Mouse (Mus musculus) CD4-positive, CD25-positive, alpha-beta regulatory T cell, adult 4 months (primary cell): ENCODE data around the gene Rps6ka5. TPM values are rescaled to one million over a fixed set of nuclear protein-coding genes. Genes with fewer than 3 reads are reported as not detected.

ENCODE experiments used
- ATAC-seq: one replicate; pipeline ENCODE4 v1.8.0; 2017
- polyA plus RNA-seq, 2 experiments: library from polyadenylated mRNA; unstranded; fragments of 100-300 nt; shearing (Covaris generic); gene quantifications; one replicate each; pipeline ENCODE4 v1.2.1; 2017

The Rps6ka5 gene
- polyA plus RNA-seq, 2 experiments from 2014 or later, result 3.2 to 6.2 TPM

DNA sequence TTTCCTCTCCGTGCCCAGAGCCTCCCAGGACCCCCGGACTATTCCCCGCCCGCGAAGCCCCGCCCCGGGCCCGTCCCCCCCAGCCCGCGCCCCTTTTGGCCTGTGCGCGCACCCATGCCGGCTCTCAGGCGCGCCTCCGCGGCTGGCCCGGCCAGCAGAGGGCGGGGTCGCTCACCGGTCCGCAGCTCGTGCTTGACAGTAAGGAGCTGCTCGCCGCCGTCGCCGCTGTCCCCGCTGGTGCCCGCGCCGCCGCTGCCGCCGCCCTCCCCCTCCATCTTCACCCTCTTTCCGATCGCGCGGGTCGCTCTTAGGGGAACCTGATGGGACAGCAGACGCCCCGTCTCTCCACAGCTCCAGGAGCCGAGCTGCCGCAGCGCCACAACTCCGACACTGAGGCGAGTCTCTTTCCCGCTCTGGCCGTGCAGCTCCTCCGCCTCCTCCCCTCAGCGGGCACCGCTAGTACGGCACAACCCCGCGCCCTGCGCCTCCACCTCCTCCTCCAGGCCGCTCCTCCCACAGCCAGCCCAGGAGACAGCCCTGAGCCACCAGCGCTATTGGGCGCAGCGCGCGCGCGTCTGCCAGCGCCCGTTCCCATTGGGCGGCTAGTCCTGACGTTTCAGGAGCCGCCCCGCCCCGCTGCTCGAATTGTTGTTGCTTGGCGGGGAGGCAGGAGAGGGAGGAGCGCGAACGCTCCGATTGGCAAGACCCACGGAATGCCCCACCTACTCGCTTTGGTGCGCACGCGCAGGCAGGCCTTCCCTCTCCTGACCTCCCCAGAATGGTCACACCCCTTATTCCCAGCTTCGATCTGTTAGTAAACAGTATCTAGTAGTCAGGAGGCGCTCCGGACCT lies 2.0 kb downstream of the Rps6ka5 start:
- peak; percentile 93 for ATAC-seq

DNA sequence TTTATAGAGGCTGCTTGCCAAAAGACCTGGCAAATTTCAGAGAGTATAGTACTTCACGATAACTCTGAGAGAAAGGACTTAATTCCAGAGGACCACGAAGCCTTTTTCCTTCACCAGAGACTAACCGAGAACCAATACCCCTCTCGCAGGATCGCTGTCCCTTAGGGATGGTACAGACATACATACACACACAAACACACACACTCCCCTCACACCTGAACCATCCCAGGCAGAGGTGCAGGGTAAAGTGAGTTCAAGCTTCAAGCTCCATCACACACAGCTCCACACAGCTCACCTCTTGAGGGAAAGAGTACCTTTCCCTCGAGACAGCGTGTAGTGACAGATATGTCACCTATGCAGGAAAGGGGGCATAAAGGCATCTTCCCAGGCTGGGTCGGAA lies 2.6 kb downstream of the Rps6ka5 start:
- ATAC-seq, result no peak

DNA sequence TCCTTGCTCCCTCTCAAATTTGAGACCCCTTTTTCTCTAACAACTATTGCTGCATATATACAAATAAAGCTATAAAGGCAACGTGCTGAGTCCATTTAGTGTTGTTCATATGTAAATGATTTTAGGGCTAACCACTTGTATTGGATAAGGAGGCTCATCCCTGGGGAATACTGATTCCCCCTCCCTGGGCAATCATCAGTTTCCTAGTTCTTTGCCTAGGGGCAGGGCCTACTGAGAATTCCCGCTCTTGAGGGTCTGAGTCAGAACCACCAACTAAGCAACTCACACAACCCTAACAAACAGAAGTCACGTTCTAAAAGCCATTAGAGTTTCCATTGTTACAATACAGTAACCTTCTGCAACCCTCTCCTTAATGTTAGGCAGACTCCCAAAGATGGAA lies 6.0 kb downstream of the Rps6ka5 start:
- no peak for ATAC-seq

DNA sequence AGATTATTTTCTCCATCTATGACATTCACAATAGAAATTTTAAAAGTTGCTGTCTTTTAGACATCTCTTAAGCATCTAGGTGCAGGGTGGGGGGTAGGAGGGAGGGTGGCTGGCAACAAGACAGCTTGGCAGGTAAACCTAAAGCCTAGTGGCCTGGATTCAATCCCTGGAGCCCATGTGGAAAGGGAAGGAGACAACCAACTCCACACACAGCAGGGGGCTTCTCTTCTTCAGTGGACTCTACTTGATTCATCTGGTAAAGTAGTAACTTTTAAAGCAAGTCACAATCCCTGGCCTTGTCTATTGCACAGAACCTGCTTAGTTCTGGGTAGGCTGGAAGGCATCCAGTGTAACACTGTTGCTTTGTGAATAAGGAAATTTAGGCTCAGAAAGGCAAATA lies 9.3 kb downstream of the Rps6ka5 start:
- ATAC-seq, result no peak

DNA sequence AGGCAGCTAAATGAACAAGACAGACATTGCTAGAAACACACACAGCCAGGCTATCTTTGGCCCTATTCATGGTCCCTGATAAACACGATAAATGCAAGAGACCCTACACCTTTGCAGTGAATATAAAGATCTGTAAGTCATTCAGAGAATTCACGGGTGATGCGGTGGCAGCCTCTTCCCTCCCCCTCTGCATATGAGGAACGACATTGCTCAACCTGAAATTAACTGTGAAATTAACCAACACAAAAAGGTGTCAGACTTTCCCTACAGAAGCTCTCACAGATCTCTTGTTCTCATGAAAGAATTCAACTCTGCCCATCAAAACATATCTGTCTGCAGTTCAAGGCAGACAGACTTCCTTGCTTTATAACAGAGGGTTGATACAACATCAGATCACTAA lies 9.8 kb downstream of the Rps6ka5 start:
- ATAC-seq, result no peak

DNA sequence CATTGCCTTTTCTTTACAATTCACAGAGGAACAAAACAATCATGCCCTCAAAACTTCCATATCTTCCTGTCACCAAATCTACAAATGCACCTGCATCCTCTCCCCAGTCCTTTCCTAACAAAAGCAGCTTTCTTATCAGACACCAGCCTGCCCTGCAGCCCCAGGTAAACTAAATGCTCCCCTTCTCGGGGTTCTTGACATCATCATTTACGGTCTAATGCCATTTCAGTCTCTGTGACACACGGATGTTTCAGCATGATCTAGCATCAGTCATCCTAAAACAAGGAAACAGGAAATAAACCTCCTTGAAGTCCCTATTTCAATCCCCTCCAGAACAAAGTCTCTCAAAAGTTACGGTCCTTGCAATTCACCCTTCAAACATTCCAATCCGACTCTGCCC lies 15.0 kb downstream of the Rps6ka5 start:
- ATAC-seq, result peak; percentile 60

DNA sequence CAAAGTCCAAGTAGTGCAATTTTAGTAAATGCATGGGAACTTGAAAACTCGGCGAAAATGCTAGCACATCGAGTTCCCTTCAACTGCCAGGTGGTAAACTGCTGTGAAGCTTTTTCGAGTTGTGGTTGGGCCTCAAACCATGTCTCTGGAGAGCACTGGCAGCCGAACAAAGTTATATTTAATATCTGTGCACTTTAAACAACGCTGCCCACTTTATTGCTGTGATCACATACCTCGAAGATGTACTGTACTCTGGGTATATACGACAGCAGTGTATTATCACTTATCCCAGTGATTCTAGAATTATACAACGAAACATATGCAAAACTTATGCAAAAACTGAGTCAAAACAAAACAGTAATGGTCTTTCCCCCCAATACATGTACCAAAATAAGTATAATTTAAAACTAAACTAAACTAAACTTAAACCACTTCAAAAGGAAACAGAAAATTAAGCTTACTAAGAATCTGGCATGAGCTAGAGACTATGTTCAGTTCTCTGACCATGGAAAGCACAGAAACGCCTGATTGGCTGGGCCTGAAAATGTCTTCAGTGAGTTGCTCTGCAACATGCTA lies 15.6 kb downstream of the Rps6ka5 start:
- peak; percentile 56 for ATAC-seq

DNA sequence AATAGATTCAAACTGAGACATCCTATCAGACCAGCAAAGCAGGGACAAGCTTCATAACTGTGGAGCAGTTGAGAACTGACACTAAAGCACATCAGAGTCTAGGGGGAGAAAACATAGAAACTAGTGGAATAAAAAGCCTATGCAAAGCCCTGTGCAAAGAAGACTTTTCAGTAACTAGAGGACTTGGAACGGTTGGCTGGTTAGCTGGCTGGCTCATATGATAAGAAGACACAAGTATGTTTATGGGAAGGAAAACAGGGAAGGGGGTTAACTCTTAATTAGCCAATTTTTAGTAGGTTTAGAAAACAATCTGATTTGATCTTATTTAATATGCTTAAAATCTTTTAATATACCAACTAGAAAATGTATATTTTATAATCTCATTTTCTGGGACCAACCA lies 16.4 kb downstream of the Rps6ka5 start:
- no peak for ATAC-seq

DNA sequence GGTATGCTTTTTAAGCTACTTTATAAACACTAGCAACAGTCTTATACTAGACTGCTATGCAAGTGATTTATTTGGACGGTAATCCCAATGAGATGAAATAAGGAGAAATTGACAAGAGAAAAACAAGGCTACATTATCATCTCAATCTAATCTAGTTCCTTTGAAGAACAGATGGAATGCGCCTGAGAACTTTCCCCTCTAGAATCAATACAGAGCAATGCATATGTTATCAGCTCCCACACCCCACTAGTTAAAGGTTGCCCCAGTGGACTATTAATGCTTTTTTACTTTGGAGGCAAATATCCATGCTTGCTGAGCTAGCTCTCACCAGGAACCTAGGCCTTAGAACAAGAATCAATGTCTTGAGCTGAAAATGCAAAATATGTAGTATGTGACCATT lies 19.5 kb downstream of the Rps6ka5 start:
- ATAC-seq, result no peak

DNA sequence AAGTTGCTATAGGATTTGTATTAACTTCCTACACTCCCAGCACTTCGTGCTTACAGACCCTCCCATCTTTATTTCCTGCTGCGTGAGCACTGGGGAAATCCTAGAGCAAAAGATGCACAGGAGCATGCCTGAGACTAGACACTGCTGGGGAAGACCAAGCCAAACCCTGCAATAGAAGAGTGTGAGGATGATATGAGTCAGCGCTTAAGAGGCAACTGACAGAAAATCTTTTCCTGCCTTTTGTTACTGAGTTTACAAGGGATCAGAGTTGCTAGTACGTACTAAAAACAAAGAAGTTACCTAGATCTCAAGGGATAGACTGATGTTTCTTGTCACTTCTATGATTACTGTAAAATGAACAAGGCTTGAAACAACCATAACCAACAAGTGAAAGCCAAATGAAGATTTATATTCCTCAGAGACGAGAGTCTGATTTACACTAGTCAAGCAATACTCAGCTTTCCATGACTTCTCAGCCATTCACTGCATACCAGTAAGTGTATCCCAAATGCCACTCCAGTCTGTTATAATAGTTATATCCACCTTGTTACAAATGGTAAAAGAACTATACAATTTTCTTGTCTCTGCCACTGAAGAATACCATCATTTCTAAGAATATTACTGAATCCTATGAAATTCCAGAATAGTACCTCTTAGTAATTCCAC lies 21.6 kb downstream of the Rps6ka5 start:
- no peak for ATAC-seq

DNA sequence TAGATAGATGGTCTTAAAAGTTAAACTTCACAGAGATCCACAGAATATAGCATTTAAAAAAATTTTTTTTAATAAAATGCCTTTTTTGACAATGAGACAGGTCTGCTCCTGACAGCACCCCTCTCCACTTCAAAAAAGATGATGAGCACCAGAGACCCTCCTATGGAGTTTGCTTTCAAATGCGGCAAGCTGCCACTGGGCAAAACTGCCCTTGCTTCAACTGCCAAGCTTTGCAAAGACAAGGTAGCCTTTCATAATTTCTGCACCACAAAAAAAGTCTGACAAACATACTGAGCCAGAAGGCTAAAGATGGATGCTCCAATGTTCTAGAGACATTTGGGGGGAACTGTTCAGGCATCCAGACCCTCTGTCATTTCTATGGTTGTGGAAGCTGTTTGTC lies 28.8 kb downstream of the Rps6ka5 start:
- ATAC-seq, result no peak

DNA sequence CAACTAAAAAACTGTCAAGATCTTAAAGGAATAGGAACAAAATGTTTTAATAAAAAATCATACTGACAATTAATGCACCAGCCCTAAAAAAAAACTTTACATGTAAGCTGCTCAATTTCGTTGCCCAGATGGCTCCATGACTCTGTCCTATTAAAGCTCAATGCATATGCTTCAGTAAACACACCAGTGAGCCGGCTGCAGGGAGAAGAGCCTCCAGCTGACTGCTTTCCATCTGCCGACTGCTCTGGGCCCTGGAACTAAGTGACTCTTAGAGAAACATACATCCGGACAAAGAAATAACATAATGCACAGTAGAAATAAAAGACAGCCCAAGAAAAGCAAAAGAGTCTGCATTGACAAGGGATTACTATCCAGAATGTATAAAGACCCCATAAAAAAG lies 30.2 kb downstream of the Rps6ka5 start:
- ATAC-seq, result no peak

DNA sequence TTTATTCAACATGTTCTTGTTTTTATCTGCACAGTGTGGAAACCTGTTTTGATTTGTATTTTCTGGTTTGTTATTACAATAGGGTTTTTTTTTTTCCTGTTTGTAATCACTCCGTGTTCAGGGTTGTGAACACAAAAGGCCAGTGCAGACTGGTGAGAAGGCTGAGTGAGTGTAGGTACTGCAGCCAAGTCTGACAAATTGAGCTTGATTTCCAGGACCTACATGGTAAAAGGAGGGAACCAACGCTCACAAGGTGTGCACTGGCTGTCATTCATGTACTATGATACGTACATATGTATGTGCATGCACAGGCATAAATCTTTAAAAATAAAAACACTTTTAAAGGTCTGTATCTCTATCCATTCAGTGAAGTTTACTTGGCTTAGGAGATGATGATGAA lies 31.5 kb downstream of the Rps6ka5 start:
- ATAC-seq, result no peak

DNA sequence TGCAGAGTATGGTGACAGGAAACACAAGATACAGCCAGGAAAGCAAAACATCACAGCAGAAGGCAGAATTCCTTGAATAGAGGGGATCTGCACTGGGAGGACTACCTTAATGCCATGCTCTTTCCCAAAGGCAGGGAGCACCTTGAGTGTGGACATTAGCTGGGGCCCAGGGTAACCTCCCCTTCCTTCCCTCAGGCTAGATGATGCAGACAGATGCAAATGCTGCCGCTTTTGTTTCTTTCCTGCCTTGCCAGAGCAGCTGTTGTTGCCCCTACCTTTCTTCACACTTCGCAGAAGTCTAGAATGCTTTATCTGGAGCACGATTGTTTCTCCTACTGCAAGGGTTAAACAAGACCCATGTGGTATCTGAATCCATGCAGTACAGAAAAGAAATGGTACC lies 34.6 kb downstream of the Rps6ka5 start:
- ATAC-seq, result no peak

DNA sequence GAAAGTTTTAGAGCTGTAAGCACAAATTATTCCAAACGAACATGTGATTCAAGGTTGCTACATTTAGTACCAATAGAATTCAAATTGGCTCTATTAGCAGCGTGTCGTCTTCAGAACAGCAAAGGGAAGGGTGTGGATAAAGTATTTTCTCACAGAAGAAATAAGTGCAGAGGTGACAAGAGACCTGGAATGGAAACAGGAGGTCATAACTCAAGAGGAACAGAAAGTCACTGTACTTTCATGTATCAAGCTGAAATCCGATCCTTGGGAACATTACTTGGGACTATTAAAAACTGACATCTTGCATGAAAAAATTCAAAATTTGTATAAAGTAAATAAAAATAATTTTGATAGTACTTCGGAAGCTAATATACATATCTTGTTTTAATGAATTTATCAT lies 36.3 kb downstream of the Rps6ka5 start:
- no peak for ATAC-seq

DNA sequence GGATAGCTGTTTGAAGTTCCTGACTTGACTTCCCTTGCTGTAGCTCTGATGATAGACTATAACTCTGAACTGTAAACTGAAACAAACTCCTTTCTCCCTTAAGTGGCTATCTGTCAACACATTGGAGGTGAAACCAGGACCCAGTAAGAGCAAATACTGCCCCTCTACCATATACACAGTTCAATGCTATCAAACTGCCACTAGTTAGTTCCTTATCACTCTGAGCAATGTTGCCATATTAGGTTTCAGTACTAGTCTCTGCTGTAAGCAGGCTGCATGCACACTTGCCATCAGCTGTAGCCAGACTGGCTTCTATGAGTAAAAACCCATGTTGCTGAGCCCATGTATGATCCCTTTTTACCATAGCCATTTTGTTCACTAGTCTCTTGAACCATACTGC lies 38.6 kb downstream of the Rps6ka5 start:
- no peak for ATAC-seq

DNA sequence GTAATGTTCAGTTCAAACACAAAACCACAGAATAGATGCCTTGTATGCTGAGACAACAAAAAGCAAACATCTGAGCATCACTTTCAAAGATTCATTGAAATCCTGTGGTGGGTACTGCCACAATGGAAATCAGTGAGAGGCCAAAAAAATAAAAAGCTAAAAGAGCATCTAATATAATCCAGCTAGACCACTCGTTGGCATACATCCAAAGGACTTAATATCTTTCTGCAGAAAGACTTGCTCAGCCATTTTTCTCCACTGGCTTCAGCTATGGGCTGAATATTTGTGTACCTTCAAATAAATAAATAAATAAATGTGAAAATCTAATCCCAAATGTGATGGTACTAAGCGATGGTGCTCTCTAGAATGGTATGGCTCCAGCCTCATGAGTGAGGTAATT lies 39.8 kb downstream of the Rps6ka5 start:
- no peak for ATAC-seq

DNA sequence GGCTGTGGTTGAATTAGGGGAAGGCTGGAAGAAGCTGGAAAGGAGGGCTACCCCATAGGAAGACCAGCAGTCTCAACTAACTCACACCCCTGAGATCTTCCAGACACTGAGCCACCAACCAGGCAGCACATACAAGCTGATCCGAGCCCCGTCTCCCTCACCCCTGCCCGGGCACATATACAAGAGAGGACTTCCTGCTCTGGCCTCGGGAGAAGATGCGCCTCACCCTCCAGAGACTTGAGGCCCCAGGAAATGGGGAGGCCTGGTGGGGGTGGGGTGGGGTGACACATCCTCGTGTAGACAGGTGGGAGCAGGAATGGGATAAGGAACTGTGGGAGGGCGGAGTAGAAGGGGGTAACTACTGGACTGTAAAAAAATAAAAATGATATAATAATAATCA lies 45.0 kb downstream of the Rps6ka5 start:
- ATAC-seq, result peak; percentile 67

DNA sequence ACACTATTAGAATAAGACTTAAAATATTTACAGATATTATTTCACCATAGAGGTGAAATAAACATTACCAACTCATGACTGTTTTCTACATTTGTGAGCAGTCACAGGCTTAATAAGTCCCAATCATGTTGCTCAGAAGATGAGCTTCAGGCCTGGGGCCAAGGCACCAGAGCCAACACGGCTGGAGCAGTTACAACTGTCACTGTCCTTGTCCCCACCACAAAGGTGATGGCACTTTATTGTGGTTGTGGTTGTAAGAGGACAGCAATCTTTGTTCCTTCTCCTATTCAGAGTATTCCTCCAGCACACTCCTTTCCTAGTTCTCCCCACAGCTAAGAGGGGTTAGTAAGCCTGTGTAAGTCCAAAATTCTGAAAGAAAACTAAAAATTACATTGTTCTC lies 45.5 kb downstream of the Rps6ka5 start:
- ATAC-seq, result no peak

DNA sequence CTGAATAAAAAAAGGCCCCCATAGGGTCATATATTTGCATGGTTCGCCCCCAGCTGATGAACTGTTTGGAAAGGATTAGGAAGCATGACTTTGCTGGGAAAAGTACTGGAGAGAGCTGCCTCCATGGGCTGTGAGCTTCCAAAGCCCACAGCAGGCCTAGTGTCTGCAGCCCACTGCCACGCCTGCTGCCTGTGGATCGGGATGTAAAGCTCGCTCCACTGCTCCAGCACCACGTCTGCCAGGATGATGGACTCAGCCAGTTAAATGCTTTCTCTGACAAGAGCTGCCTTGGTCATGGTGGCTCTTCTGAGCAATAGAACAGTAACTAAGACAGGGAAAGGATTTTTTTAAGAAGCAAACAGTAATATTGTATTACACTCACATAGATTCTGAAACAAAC lies 46.1 kb downstream of the Rps6ka5 start:
- ATAC-seq, result no peak

DNA sequence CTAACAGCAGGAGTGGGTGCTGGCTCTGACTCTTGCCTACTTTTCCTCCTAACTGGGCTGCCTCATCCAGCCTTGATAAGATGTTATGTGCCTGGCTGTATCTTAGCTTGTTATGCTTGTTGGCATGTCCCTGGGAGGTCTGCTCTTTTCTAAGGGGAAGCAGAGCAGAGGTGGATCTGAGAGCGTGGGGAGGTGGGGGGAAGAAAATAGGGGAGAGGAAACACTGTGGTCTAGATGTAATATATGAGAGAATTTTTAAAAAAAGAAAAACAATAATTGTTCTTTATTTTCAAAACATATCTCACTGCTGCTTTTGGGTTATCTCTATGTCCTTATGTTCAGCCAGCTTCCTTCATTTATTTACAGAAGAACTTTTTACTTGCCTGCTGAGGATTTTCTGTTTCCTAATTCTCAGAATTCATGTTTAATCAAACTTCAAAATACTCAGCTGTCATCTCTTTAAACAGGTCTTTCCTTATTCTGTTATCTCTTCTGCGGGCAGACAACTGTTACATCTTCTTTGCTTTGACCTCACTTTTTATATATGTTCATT lies 56.1 kb downstream of the Rps6ka5 start:
- ATAC-seq, result no peak

DNA sequence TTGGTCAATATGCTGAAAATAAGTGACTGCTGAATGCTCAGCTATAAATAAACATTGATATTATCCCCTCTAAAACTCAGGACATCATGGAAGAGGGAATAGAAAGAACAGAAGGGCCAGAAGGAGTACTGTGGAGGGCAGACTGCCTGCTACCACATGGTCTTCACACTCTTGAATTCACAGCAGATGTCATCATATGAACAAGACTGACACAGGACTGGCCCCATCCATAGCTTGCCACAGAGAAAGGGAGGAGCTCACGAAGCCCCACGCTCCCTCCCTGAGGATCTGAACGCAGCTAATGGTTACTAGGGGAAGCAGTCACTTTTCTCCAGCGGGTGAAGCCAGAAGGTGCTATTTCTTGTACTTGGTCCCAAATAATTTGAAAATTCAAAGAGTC lies 61.5 kb downstream of the Rps6ka5 start:
- ATAC-seq, result no peak

DNA sequence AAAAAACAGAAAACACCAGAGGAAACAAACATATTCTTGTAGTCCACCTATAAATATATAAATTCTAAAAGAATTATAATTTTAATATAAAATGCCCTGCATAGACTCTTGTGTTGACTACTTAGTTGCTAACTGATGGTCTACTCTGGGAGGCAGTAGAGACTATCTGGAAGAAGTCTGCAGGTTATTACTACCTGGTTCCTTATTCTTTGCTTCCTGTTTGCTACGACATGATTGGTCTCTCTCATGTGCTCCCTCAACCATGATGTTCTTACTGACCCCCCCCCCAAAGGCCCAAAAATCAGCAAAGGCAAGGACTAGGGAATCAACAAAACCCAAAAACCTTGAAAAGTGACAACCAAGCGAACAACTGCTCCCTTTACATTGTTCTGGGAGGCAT lies 66.7 kb downstream of the Rps6ka5 start:
- no peak for ATAC-seq

DNA sequence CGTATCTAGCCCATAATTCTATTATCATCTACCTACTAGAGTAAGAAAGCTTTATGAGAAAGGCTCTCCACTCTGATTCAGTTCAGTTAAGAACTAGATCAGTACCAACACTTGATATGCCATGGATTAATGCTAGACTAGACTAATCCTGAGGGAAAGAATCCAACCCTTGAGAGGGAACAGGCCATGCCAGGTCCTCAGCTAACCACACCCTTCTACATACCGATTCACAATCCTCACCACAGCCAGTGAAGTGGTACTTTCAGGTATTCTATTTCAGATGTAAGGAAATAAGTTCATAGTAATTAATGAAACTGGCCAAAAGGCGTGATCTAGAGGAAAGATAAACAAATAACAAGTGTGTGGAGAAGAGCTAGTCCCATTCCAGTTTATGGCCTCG lies 70.8 kb downstream of the Rps6ka5 start:
- ATAC-seq, result no peak
